Mouse (Mus musculus) intestine, embryonic 16.5 days (tissue): ENCODE measurements around the gene Csk. TPM values are rescaled to one million over a fixed set of nuclear protein-coding genes. Genes with fewer than 3 reads are reported as not detected.

Source experiments
- ATAC-seq: fragments of 200-750 bp; cut with Nextera tagmentation; 2 replicates; pipeline ENCODE4 v1.8.0; 2017; ENCODE audit warnings: moderate TSS enrichment, moderate library complexity
- H3K27ac ChIP-seq: fragments of 300-500 bp; sonication (generic); 2 replicates; pipeline ENCODE4 v1.5.1; 2014; ENCODE audit warnings: mild to moderate bottlenecking, low read length
- H3K27me3 ChIP-seq: fragments of 300-500 bp; sonication (generic); replicated peaks from 2 replicates; pipeline ENCODE4 v1.6.1; 2014; ENCODE audit warnings: low read length, control low read depth, mixed read lengths; ENCODE audit not compliant: control insufficient read depth, insufficient read depth
- H3K36me3 ChIP-seq: fragments of 300-500 bp; sonication (generic); 2 replicates; pipeline ENCODE4 v1.6.1; 2014; ENCODE audit warnings: low read length, control low read depth; ENCODE audit not compliant: control insufficient read depth, insufficient read depth
- H3K4me1 ChIP-seq: fragments of 300-500 bp; sonication (generic); 2 replicates; pipeline ENCODE4 v1.6.1; 2014; ENCODE audit warnings: low read length, control low read depth, mixed read lengths; ENCODE audit not compliant: control insufficient read depth, insufficient read depth
- H3K4me2 ChIP-seq: fragments of 300-500 bp; sonication (generic); 2 replicates; pipeline ENCODE4 v1.6.1; 2014; ENCODE audit warnings: low read depth, low read length, control low read depth
- H3K4me3 ChIP-seq: fragments of 300-500 bp; sonication (generic); 2 replicates; pipeline ENCODE4 v1.5.1; 2014; ENCODE audit warnings: mild to moderate bottlenecking, low read length
- H3K9ac ChIP-seq: fragments of 300-500 bp; sonication (generic); 2 replicates; pipeline ENCODE4 v1.6.1; 2014; ENCODE audit warnings: low read depth, low read length
- H3K9me3 ChIP-seq: fragments of 300-500 bp; sonication (generic); 2 replicates; pipeline ENCODE4 v1.6.1; 2016; ENCODE audit warnings: low read length, control low read depth; ENCODE audit not compliant: control insufficient read depth
- WGBS: fragments of 180-500 bp; shearing (Covaris S2); extraction: QIAGEN DNeasy Blood & Tissue Kit; methylation state at CpG from one replicate; pipeline ENCODE4 v1.1.7; 2014; 5-methylcytosine and 5-hydroxymethylcytosine counted together
- polyA plus RNA-seq: library from polyadenylated mRNA; unstranded; fragments of >200 nt; fragmentation: Nextera tagmentation; extraction: Ambion mirVana; gene quantifications from 2 replicates; pipeline ENCODE4 v1.2.1, GENCODE M21; 2015

The Csk gene
- polyA plus RNA-seq, 1 experiment from 2014 or later: 36.6 TPM

GRCm38 (mm10) chr9:57683520-57683919, 30.1 kb upstream of the Csk start, which contains the start of gene Cyp1a2:
Gene Cyp1a2 (minus strand): TSS chr9:57683703.
- H3K27me3 ChIP-seq: no peaks in the 10 kb centered on the region
- no peaks in the 10 kb centered on the region for H3K9me3 ChIP-seq
- H3K4me3 ChIP-seq: no peak within 1 kb of the TSS
- no peak within 1 kb of the TSS for H3K9ac ChIP-seq
- H3K27ac ChIP-seq: no peak within 1 kb of the TSS
- no peaks in the 10 kb centered on the region for H3K4me1 ChIP-seq
- H3K36me3 ChIP-seq: no peaks in the 10 kb centered on the region
- no peak for ATAC-seq
- H3K4me2 ChIP-seq: no peak within 1 kb of the TSS
- 69% methylated on average over 5 of the region's 5 CpGs for WGBS

- Histone ChIP-seq H3K4me3 (no peak overlapping the region), H3K4me1 (no peaks in the 10 kb centered on the region), H3K36me3 (no peaks in the 10 kb centered on the region), H3K9me3 (no peaks in the 10 kb centered on the region), H3K9ac (no peak overlapping the region), H3K4me2 (no peak overlapping the region), H3K27ac (no peak overlapping the region), H3K27me3 (no peaks in the 10 kb centered on the region)
- 80% methylated on average over 10 of the region's 10 CpGs for WGBS
- ATAC-seq: no peak
Measured at GRCm38 (mm10) chr9:57681411-57681810, 28.0 kb upstream of the Csk start.

- Histone ChIP-seq H3K27me3 (no peaks in the 10 kb centered on the region), H3K4me2 (no peak overlapping the region), H3K27ac (no peak overlapping the region), H3K9me3 (no peaks in the 10 kb centered on the region), H3K36me3 (no peaks in the 10 kb centered on the region), H3K9ac (no peak overlapping the region), H3K4me1 (peaks cover 10% of the 10 kb centered on the region), H3K4me3 (no peak overlapping the region)
- no peak for ATAC-seq
- WGBS: 81% methylated on average over 5 of the region's 5 CpGs
Measured at GRCm38 (mm10) chr9:57671500-57671899, 18.1 kb upstream of the Csk start.

- 94% methylated on average over 4 of the region's 4 CpGs for WGBS
- no peaks in the 10 kb centered on the region for H3K27me3 ChIP-seq
- H3K27ac ChIP-seq: no peak overlapping the region
- H3K36me3 ChIP-seq: no peaks in the 10 kb centered on the region
- no peak for ATAC-seq
- H3K4me1 ChIP-seq: peaks cover 10% of the 10 kb centered on the region
- no peak overlapping the region for H3K4me3 ChIP-seq
- H3K9ac ChIP-seq: no peak overlapping the region
- no peak overlapping the region for H3K4me2 ChIP-seq
- no peaks in the 10 kb centered on the region for H3K9me3 ChIP-seq
Measured at GRCm38 (mm10) chr9:57671037-57671436, 17.6 kb upstream of the Csk start.

GRCm38 (mm10) chr9:57669566-57669965, 16.1 kb upstream of the Csk start:
- Histone ChIP-seq H3K27me3 (no peaks in the 10 kb centered on the region), H3K27ac (no peak overlapping the region), H3K4me1 (peaks cover 10% of the 10 kb centered on the region), H3K36me3 (no peaks in the 10 kb centered on the region), H3K9me3 (no peaks in the 10 kb centered on the region), H3K9ac (no peak overlapping the region), H3K4me2 (no peak overlapping the region), H3K4me3 (no peak overlapping the region)
- WGBS: 86% methylated on average over 3 of the region's 3 CpGs
- no peak for ATAC-seq

- peaks cover 10% of the 10 kb centered on the region for H3K4me1 ChIP-seq
- H3K9ac ChIP-seq: no peak overlapping the region
- H3K27ac ChIP-seq: no peak overlapping the region
- no peaks in the 10 kb centered on the region for H3K9me3 ChIP-seq
- no peak overlapping the region for H3K4me3 ChIP-seq
- no peak overlapping the region for H3K4me2 ChIP-seq
- peak; percentile 73 for ATAC-seq
- 19% methylated on average over 1 of the region's 1 CpGs for WGBS
- no peaks in the 10 kb centered on the region for H3K36me3 ChIP-seq
- H3K27me3 ChIP-seq: no peaks in the 10 kb centered on the region
Measured at GRCm38 (mm10) chr9:57668277-57668676, 14.8 kb upstream of the Csk start.

GRCm38 (mm10) chr9:57667817-57668216, 14.4 kb upstream of the Csk start:
- WGBS: 63% methylated on average over 11 of the region's 11 CpGs
- H3K9ac ChIP-seq: peak overlapping the region; percentile 29; the same call in 1 of the 2 replicates
- H3K4me3 ChIP-seq: no peak overlapping the region
- H3K36me3 ChIP-seq: no peaks in the 10 kb centered on the region
- ATAC-seq: no peak; the same call in 1 of the 2 replicates
- no peak overlapping the region for H3K27ac ChIP-seq
- H3K9me3 ChIP-seq: no peaks in the 10 kb centered on the region
- H3K27me3 ChIP-seq: no peaks in the 10 kb centered on the region
- H3K4me2 ChIP-seq: no peak overlapping the region
- peaks cover 10% of the 10 kb centered on the region for H3K4me1 ChIP-seq

GRCm38 (mm10) chr9:57667136-57667535, 13.7 kb upstream of the Csk start:
- Histone ChIP-seq H3K27me3 (no peaks in the 10 kb centered on the region), H3K27ac (no peak overlapping the region), H3K4me2 (no peak overlapping the region), H3K4me1 (peaks cover 10% of the 10 kb centered on the region), H3K9ac (no peak overlapping the region), H3K9me3 (no peaks in the 10 kb centered on the region), H3K4me3 (no peak overlapping the region), H3K36me3 (no peaks in the 10 kb centered on the region)
- ATAC-seq: no peak
- 73% methylated on average over 3 of the region's 3 CpGs for WGBS

- Histone ChIP-seq H3K9ac (no peak overlapping the region), H3K36me3 (no peaks in the 10 kb centered on the region), H3K4me1 (peaks cover 10% of the 10 kb centered on the region), H3K4me3 (no peak overlapping the region), H3K27me3 (no peaks in the 10 kb centered on the region), H3K27ac (no peak overlapping the region), H3K9me3 (no peaks in the 10 kb centered on the region), H3K4me2 (no peak overlapping the region)
- ATAC-seq: peak; percentile 19; the same call in 1 of the 2 replicates
- 75% methylated on average over 8 of the region's 8 CpGs for WGBS
Measured at GRCm38 (mm10) chr9:57666536-57666935, 13.1 kb upstream of the Csk start.

- H3K36me3 ChIP-seq: no peaks in the 10 kb centered on the region
- peak; percentile 54 for ATAC-seq
- H3K27ac ChIP-seq: no peak overlapping the region
- H3K9ac ChIP-seq: no peak overlapping the region
- H3K4me2 ChIP-seq: no peak overlapping the region
- H3K4me3 ChIP-seq: no peak overlapping the region
- H3K4me1 ChIP-seq: peaks cover 10% of the 10 kb centered on the region
- H3K27me3 ChIP-seq: no peaks in the 10 kb centered on the region
- whole genome bisulfite sequencing: 50% methylated on average over 7 of the region's 7 CpGs
- H3K9me3 ChIP-seq: no peaks in the 10 kb centered on the region
Measured at GRCm38 (mm10) chr9:57664616-57665015, 11.2 kb upstream of the Csk start.
